Mouse (Mus musculus) thymus, adult 2 months (tissue): ENCODE data around the gene Psrc1. TPM values are rescaled to one million over a fixed set of nuclear protein-coding genes. Genes with fewer than 3 reads are reported as not detected.

Experiments used
- DNase-seq: peaks from one replicate; pipeline ENCODE4 v3.0.0; 2021
- H3K27ac ChIP-seq: fragments of 200-500 bp; 2 replicates; pipeline ENCODE4 v1.5.1; 2012; ENCODE audit warnings: low read length, control low read depth; ENCODE audit not compliant: control insufficient read depth, insufficient read depth
- H3K27me3 ChIP-seq: fragments of 200-500 bp; 2 replicates; pipeline ENCODE4 v1.6.1; 2012; ENCODE audit warnings: mild to moderate bottlenecking, low read length, moderate library complexity, mixed read lengths; ENCODE audit not compliant: control insufficient read depth, insufficient read depth
- H3K36me3 ChIP-seq: fragments of 200-500 bp; 2 replicates; pipeline ENCODE4 v1.6.1; 2012; ENCODE audit warnings: mild to moderate bottlenecking, low read length, moderate library complexity; ENCODE audit not compliant: control insufficient read depth, insufficient read depth
- H3K4me1 ChIP-seq: fragments of 200-500 bp; replicated peaks from 2 replicates; pipeline ENCODE4 v1.6.1; 2012; ENCODE audit warnings: low read length; ENCODE audit not compliant: control insufficient read depth, insufficient read depth
- H3K4me3 ChIP-seq: fragments of 200-500 bp; 2 replicates; pipeline ENCODE4 v1.5.1; 2012; ENCODE audit warnings: mild to moderate bottlenecking, low read length, control low read depth, moderate library complexity; ENCODE audit not compliant: control insufficient read depth, insufficient read depth
- CTCF ChIP-seq: fragments of 200-500 bp; IDR thresholded peaks from 2 replicates; pipeline ENCODE4 v1.5.1; 2012; ENCODE audit warnings: mild to moderate bottlenecking, control low read depth, low read length, moderate library complexity, borderline replicate concordance; ENCODE audit not compliant: control insufficient read depth, poor library complexity, insufficient read depth; ENCODE audit errors: extremely low read depth
- POLR2A ChIP-seq: fragments of 200-500 bp; IDR thresholded peaks from 2 replicates; pipeline ENCODE4 v1.6.1; 2012; ENCODE audit warnings: mild to moderate bottlenecking, low read length, control low read depth, moderate library complexity; ENCODE audit not compliant: control insufficient read depth, poor library complexity, insufficient read depth; ENCODE audit errors: extremely low read depth
- WGBS: fragments of 180-500 bp; shearing (Covaris S2); methylation state at CpG from one replicate; pipeline ENCODE4 v1.1.7; 2018; 5-methylcytosine and 5-hydroxymethylcytosine counted together
- polyA plus RNA-seq: library from polyadenylated mRNA; depleted of rRNA; stranded (reverse); fragments of >200 nt; gene quantifications from 2 replicates; pipeline ENCODE4 v1.2.3, GENCODE M21; 2012

The Psrc1 gene
- polyA plus RNA-seq, 1 experiment, result 27.9 TPM

- Histone ChIP-seq H3K36me3 (no peaks in the 10 kb centered on the region), H3K27ac (no peak overlapping the region), H3K4me3 (no peak overlapping the region), H3K27me3 (no peaks in the 10 kb centered on the region), H3K4me1 (peaks cover under 1% of the 10 kb centered on the region)
- DNase-seq, result no peak
- TF ChIP-seq POLR2A, result no peak
- TF ChIP-seq CTCF, result no peak
- WGBS, result 85% methylated on average over 8 of the region's 8 CpGs
Observed at GRCm38 (mm10) chr3:108409656-108410358, 26.2 kb downstream of the Psrc1 start.

GRCm38 (mm10) chr3:108410359-108410714, 26.7 kb downstream of the Psrc1 start:
- WGBS, result 82% methylated on average over 5 of the region's 5 CpGs
- no peak overlapping the region for H3K4me3 ChIP-seq
- TF ChIP-seq POLR2A, result no peak
- no peak for TF ChIP-seq CTCF
- H3K36me3 ChIP-seq, result no peaks in the 10 kb centered on the region
- H3K4me1 ChIP-seq, result peaks cover 6% of the 10 kb centered on the region
- H3K27ac ChIP-seq, result no peak overlapping the region
- H3K27me3 ChIP-seq, result no peaks in the 10 kb centered on the region
- DNase-seq, result no peak

GRCm38 (mm10) chr3:108411026-108411753, 27.6 kb downstream of the Psrc1 start:
- Histone ChIP-seq H3K4me3 (no peak overlapping the region), H3K27ac (no peak overlapping the region), H3K27me3 (no peaks in the 10 kb centered on the region), H3K4me1 (peaks cover 6% of the 10 kb centered on the region), H3K36me3 (no peaks in the 10 kb centered on the region)
- WGBS, result 91% methylated on average over 5 of the region's 5 CpGs
- no peak for DNase-seq
- TF ChIP-seq CTCF, result no peak
- no peak for TF ChIP-seq POLR2A

- no peak overlapping the region for H3K27ac ChIP-seq
Observed at GRCm38 (mm10) chr3:108411754-108412121, 28.1 kb downstream of the Psrc1 start.

GRCm38 (mm10) chr3:108413634-108414360, 30.2 kb downstream of the Psrc1 start:
- Histone ChIP-seq H3K4me1 (peaks cover 6% of the 10 kb centered on the region), H3K27ac (no peak overlapping the region), H3K36me3 (no peaks in the 10 kb centered on the region), H3K4me3 (no peak overlapping the region), H3K27me3 (no peaks in the 10 kb centered on the region)
- DNase-seq, result no peak
- 98% methylated on average over 35 of the region's 35 CpGs for WGBS
- no peak for TF ChIP-seq POLR2A
- no peak for TF ChIP-seq CTCF

More at GRCm38 (mm10) chr3:108411754-108412121, 28.1 kb downstream of the Psrc1 start:
- WGBS, result 87% methylated on average over 8 of the region's 8 CpGs
- Histone ChIP-seq H3K36me3 (no peaks in the 10 kb centered on the region), H3K4me1 (peaks cover 6% of the 10 kb centered on the region), H3K4me3 (no peak overlapping the region), H3K27me3 (no peaks in the 10 kb centered on the region)
- no peak for TF ChIP-seq POLR2A
- no peak for TF ChIP-seq CTCF
- DNase-seq, result no peak
